8 mouse cellular contexts compared by ENCODE assay signal in genomic region chr9:44125546-44126428, GRCm38 (mm10). TPM values are rescaled to one million over a fixed set of nuclear protein-coding genes. Genes with fewer than 3 reads are reported as not detected.
DNase-seq lines count a peak whose midpoint lies in the region; ATAC-seq lines count a peak whose summit lies in the region.

No protein-coding gene starts in this region.

- H3K4me2 ChIP-seq in intestine, embryonic 15.5 days (replicated peaks), result peak overlapping the region; percentile 42

- WGBS in intestine, embryonic 15.5 days, result 26% methylated on average over 18 of the region's 18 CpGs
- 38% methylated on average over 18 of the region's 18 CpGs for WGBS in midbrain, embryonic 10.5 days

- intact Hi-C loops in left cerebral cortex, postnatal 25 days (cut with DNase I), result loop anchor here (1.0 to 5.0 kb wide), 2 partner anchors 109 to 267 kb away; partner anchors contain the start of gene Cbl

- H3K9me3 ChIP-seq in intestine, embryonic 15.5 days, result no peaks in the 10 kb centered on the region
- H3K9me3 ChIP-seq in midbrain, embryonic 10.5 days (replicated peaks), result no peaks in the 10 kb centered on the region

- H3K9ac ChIP-seq in intestine, embryonic 15.5 days, result peak overlapping the region; percentile 17; the same call in 1 of the 2 replicates

- ATAC-seq in intestine, embryonic 15.5 days, result 0 out of 2 replicates have a peak, but pooled peaks have one; percentile 56

- H3K36me3 ChIP-seq in intestine, embryonic 15.5 days, result no peaks in the 10 kb centered on the region
- no peaks in the 10 kb centered on the region for H3K36me3 ChIP-seq in midbrain, embryonic 10.5 days

- H3K27me3 ChIP-seq in intestine, embryonic 15.5 days (replicated peaks), result no peaks in the 10 kb centered on the region
- H3K27me3 ChIP-seq in midbrain, embryonic 10.5 days (ENCODE audit: low read depth, poor library complexity, severe bottlenecking), result peaks cover 17% of the 10 kb centered on the region

- H3K4me1 ChIP-seq in intestine, embryonic 15.5 days (replicated peaks), result peaks cover 19% of the 10 kb centered on the region
- peaks cover 46% of the 10 kb centered on the region for H3K4me1 ChIP-seq in midbrain, embryonic 10.5 days

- 0 out of 2 replicates have a peak overlapping the region, but pooled peaks have one; percentile 18 for H3K27ac ChIP-seq in intestine, embryonic 15.5 days
- H3K27ac ChIP-seq in midbrain, embryonic 10.5 days (replicated peaks), result peak overlapping the region; percentile 24

- H3K4me3 ChIP-seq in intestine, embryonic 15.5 days (replicated peaks), result no peak overlapping the region
- no peak overlapping the region for H3K4me3 ChIP-seq in midbrain, embryonic 10.5 days

- DNase-seq in urinary bladder, postnatal 14 days (ENCODE audit: low spot score), result peak; percentile 87
- DNase-seq in urinary bladder, postnatal 10 days (ENCODE audit: low spot score), result no peak
- DNase-seq in embryo, embryonic 11 days, result peak; percentile 90
- DNase-seq in gastrocnemius, postnatal 25 days, result peak; percentile 65
- peak; percentile 89 to 93 for DNase-seq in left cerebral cortex, postnatal 25 days (ENCODE audit: low spot score in 2 of 2)
- DNase-seq in midbrain, embryonic 10.5 days (ENCODE audit: low spot score), result peak; percentile 86
- peak; percentile 59 to 88 for DNase-seq in spleen, postnatal 10 days (ENCODE audit: low spot score in 2 of 2)

RNA-seq across cellular contexts. Expression of gene Mcam, which starts 8.5 kb away (rescaled TPM):
- total RNA-seq in gastrocnemius, postnatal 25 days (2021), result 10 to 100 TPM; 31.2 to 32.4 TPM
- polyA plus RNA-seq in intestine, embryonic 15.5 days (2015; fragmentation: Nextera tagmentation; extraction: Ambion mirVana), result 40.0 and 43.5 TPM in 2 replicates
- total RNA-seq in left cerebral cortex, postnatal 25 days (2021), result 10 to 100 TPM; 13.2 to 14.8 TPM
- polyA plus RNA-seq in midbrain, embryonic 10.5 days (2016; fragmentation: Nextera tagmentation; extraction: Ambion mirVana), result 12.0 and 13.7 TPM in 2 replicates

RNA-seq across cellular contexts. Expression of gene Rnf26, which starts 12.5 kb away (rescaled TPM):
- 1 to 10 TPM; 2.9 TPM for total RNA-seq in gastrocnemius, postnatal 25 days (2021)
- 56.9 and 57.9 TPM in 2 replicates for polyA plus RNA-seq in intestine, embryonic 15.5 days (2015; fragmentation: Nextera tagmentation; extraction: Ambion mirVana)
- total RNA-seq in left cerebral cortex, postnatal 25 days (2021), result 10 to 100 TPM; 30.6 to 31.5 TPM
- polyA plus RNA-seq in midbrain, embryonic 10.5 days (2016; fragmentation: Nextera tagmentation; extraction: Ambion mirVana), result 81.3 and 81.5 TPM in 2 replicates

RNA-seq across cellular contexts. Expression of gene Gm49380, which starts 12.5 kb away (rescaled TPM):
- total RNA-seq in gastrocnemius, postnatal 25 days (2021), result 1 to 10 TPM in 1 of 2 experiments, under 1 TPM in 1; 0.82 to 2.4 TPM
- 0.10 TPM in 1 of 2 replicates, not detected in the other for polyA plus RNA-seq in intestine, embryonic 15.5 days (2015; fragmentation: Nextera tagmentation; extraction: Ambion mirVana)
- under 1 TPM; 0.14 to 0.27 TPM for total RNA-seq in left cerebral cortex, postnatal 25 days (2021)
- polyA plus RNA-seq in midbrain, embryonic 10.5 days (2016; fragmentation: Nextera tagmentation; extraction: Ambion mirVana), result 0.35 and 0.63 TPM in 2 replicates

RNA-seq across cellular contexts. Expression of gene C1qtnf5, which starts 18.7 kb away (rescaled TPM):
- total RNA-seq in gastrocnemius, postnatal 25 days (2021), result 10 to 100 TPM in 1 of 2 experiments, 1 to 10 TPM in 1; 8.0 to 13.6 TPM
- 3.1 and 3.5 TPM in 2 replicates for polyA plus RNA-seq in intestine, embryonic 15.5 days (2015; fragmentation: Nextera tagmentation; extraction: Ambion mirVana)
- total RNA-seq in left cerebral cortex, postnatal 25 days (2021), result 10 to 100 TPM; 23.1 to 26.1 TPM
- 0.29 and 0.93 TPM in 2 replicates for polyA plus RNA-seq in midbrain, embryonic 10.5 days (2016; fragmentation: Nextera tagmentation; extraction: Ambion mirVana)

RNA-seq across cellular contexts. Expression of gene Mfrp, which starts 24.3 kb away (rescaled TPM):
- total RNA-seq in gastrocnemius, postnatal 25 days (2021), result not detected
- polyA plus RNA-seq in intestine, embryonic 15.5 days (2015; fragmentation: Nextera tagmentation; extraction: Ambion mirVana), result 0.06 and 0.10 TPM in 2 replicates
- 1 to 10 TPM in 1 of 2 experiments, under 1 TPM in 1; 0.55 to 1.6 TPM for total RNA-seq in left cerebral cortex, postnatal 25 days (2021)
- 0.07 and 0.17 TPM in 2 replicates for polyA plus RNA-seq in midbrain, embryonic 10.5 days (2016; fragmentation: Nextera tagmentation; extraction: Ambion mirVana)

Comparison
In these comparisons a context has a peak if more than half of its experiments do, and no peak if none do; other contexts are left out.
1. RNA of gene Rnf26, which starts 12.5 kb away (total RNA-seq): 30.6 to 31.5 TPM in left cerebral cortex, postnatal 25 days; 2.9 TPM in gastrocnemius, postnatal 25 days; every median in the first group is over 4 times any median in the second.